Mouse (Mus musculus): ENCODE measurements at regions not wholly inside any gene's neighbourhood (a gene's known extent, or its start where the extent isn't known, plus 50 kb on each side); places are given as distances from the start of the nearest gene placed in this dataset.
"Not testable (repeated sequence)": the region's sequence is repeated elsewhere in the genome, so short reads cannot be mapped to it uniquely, and the experiment has no call there.

GRCm38 (mm10) chrX:70606349-70606748, 129.4 kb upstream of the Tmem185a start:
- no peak for DNase-seq

DNA sequence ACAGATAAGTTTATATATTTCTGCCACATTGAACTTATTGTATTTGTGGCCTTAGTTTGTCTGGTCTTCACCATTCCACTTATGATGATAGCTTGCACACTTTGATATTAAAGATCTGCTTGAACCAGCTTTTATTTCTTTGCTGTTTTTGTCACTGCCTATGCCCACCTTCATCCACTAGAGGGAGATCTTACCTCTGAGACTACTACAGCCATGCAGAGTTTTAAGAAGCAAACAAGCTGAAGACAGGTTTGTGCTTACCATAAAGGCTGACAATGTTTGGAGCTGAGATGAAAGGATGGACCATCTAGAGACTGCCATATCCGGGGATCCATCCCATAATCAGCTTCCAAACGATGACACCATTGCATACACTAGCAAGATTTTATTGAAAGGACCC, 105.4 kb upstream of the Tmem185a start:
- peak; percentile 17 to 59 for DNase-seq

GRCm38 (mm10) chrX:70580171-70580570, 103.2 kb upstream of the Tmem185a start:
- DNase-seq, result no peak

- not testable (repeated sequence) for DNase-seq
These were observed 97.3 kb upstream of the Tmem185a start for GRCm38 (mm10) chrX:70574243-70574642.

DNA sequence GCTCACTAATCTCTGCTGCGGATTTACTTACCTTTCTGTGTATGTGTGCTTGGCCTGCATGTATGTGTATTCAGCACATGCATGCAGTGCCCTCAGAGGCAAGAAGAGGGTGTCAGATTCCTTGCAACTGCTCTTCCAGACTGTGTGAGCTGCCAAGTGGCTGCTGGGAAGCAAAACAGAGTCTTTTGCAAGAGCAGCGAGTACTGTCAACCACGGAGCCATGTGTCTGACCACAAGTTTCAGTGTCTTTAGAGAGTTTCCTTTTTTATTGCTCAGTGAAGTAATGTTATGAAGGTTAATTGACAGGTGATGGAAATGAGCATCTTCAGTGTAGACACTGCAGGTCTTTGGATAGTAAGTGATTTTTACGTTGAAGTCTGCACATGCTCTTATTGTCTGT, 93.6 kb upstream of the Tmem185a start:
- not testable (repeated sequence) for DNase-seq

DNA sequence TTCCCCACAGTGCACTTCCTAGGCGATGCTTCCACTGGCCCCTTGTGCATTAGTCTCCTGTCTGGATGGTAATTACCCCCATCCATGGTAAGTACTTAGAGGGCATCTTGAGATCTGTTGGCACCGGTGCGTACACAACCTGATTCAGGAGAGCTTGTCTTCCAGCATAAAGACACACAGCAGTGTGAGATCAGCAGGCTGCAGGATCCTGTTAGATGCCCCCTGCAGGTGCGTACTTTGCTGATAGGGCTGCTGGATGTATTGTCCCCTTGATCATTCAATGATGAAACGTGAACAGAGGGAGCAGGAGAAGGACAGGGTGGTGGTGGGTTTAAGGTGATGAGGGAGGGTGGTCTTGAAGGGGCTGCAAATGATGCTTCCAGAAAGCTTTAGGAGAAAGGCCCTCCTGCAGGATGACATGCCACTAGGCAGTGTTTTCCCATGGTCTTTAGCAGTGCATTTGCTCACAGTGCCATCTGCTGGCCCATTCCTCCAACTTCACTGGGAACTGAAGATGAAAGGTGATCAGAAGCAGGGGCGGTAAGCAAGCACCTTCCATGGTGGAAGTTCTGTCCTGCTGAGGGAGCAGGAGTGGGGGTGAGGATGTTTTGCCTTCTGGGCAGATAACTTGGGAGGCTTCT, 92.5 kb upstream of the Tmem185a start:
- DNase-seq, result peak in 1 of 2 experiments; percentile 2

Data from cerebellum, postnatal 25 days (tissue).